Mouse (Mus musculus): ENCODE results near the gene Poldip2. TPM values are rescaled to one million over a fixed set of nuclear protein-coding genes. Genes with fewer than 3 reads are reported as not detected.

Gene Poldip2
- total and polyA plus RNA-seq, 2 experiments from 2014 or later, result 139 to 175 TPM

DNA sequence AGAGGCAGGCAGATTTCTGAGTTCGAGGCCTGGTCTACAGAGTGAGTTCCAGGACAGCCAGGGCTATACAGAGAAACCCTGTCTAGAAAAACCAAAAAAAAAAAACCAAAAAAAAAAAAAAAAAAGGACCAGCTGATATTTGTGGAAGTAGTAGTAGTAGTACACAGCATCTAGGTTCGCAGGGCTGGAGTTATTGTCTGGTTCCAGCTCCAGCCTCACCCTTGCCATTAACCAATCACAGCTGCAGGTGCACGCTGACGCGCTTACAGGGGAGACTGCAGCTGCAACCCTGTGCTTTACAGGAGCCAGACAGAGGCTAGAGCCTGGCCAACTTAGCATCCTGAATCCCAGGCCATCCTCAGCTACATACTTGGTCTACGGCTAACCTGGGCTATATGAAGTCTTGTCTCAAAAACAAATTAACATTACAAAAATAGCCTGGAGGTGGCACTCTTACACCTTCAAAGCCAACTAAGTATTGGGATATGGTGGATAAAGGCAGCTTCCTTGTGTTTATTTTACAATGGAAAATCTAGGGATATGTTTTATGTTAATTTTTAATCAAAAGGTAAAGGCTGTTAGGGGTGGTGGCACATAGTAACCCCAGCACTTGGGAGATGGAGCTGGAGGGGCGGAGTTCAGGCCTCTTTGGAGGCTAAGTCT is 32.6 kb downstream of the Poldip2 start:
- Histone ChIP-seq H3K27me3 (ENCODE audit: insufficient read depth, low read length) (no peaks in the 10 kb centered on the region), H3K4me2 (ENCODE audit: low read depth) (no peak overlapping the region), H3K4me1 (ENCODE audit: insufficient read depth) (0 out of 2 replicates have a peak, but pooled peaks cover 5% of the 10 kb centered on the region), H3K36me3 (ENCODE audit: insufficient read depth) (peaks cover 28% of the 10 kb centered on the region), H3K4me3 (ENCODE audit: low read depth, low read length) (no peak overlapping the region), H3K9ac (no peak overlapping the region), H3K9me3 (ENCODE audit: low read length) (no peaks in the 10 kb centered on the region), H3K27ac (ENCODE audit: low read depth, low read length) (no peak overlapping the region)
- peak; percentile 35 for DNase-seq
- WGBS, result 92% methylated on average over 7 of the region's 7 CpGs
- ATAC-seq, result no peak; the same call in 1 of the 2 replicates
- TF ChIP-seq CTCF (IDR thresholded peaks at IDR 0.05; ENCODE audit: low read depth), result peak; percentile 42

DNA sequence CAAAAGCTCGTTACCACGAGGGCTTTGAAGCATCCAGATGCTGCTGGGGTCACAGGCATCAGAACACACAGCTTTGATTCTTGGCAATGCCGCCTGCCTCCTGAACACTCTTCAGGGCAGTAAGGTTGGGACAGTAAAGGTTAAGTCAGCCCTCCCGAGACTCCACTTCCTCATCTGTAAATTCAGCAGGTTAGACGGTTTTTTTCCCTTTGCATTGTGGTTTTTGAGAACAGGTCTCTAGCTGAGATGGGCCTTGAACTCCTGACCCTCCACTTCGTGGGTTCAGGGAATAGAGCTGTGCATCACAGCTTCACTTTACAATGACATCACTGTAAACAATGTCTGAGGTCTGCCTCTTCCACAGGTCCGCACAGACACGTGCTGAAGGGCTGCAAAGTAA is 33.2 kb downstream of the Poldip2 start:
- WGBS, result 67% methylated on average over 8 of the region's 8 CpGs
- no peak overlapping the region for H3K4me3 ChIP-seq (ENCODE audit: low read depth, low read length)
- H3K4me2 ChIP-seq (ENCODE audit: low read depth), result no peak overlapping the region
- DNase-seq, result no peak
- H3K9ac ChIP-seq, result no peak overlapping the region
- no peaks in the 10 kb centered on the region for H3K9me3 ChIP-seq (ENCODE audit: low read length)
- no peak for TF ChIP-seq CTCF (IDR thresholded peaks at IDR 0.05; ENCODE audit: low read depth)
- H3K36me3 ChIP-seq (ENCODE audit: insufficient read depth), result peaks cover 24% of the 10 kb centered on the region
- no peaks in the 10 kb centered on the region for H3K27me3 ChIP-seq (ENCODE audit: insufficient read depth, low read length)
- ATAC-seq, result no peak
- H3K4me1 ChIP-seq (ENCODE audit: insufficient read depth), result 0 out of 2 replicates have a peak, but pooled peaks cover 6% of the 10 kb centered on the region
- H3K27ac ChIP-seq (ENCODE audit: low read depth, low read length), result no peak overlapping the region

GRCm38 (mm10) chr11:78547718-78548460 is 35.9 kb downstream of the Poldip2 start:
- Histone ChIP-seq H3K36me3 (ENCODE audit: insufficient read depth) (peaks cover 11% of the 10 kb centered on the region; the same call in 1 of the 2 replicates), H3K27me3 (ENCODE audit: insufficient read depth, low read length) (no peaks in the 10 kb centered on the region), H3K4me1 (ENCODE audit: insufficient read depth) (peaks cover 9% of the 10 kb centered on the region; the same call in 1 of the 2 replicates), H3K4me3 (ENCODE audit: low read depth, low read length) (no peak overlapping the region), H3K4me2 (ENCODE audit: low read depth) (no peak overlapping the region), H3K9ac (no peak overlapping the region), H3K27ac (ENCODE audit: low read depth, low read length) (no peak overlapping the region), H3K9me3 (ENCODE audit: low read length) (no peaks in the 10 kb centered on the region)
- ATAC-seq, result no peak
- DNase-seq, result peak; percentile 23
- TF ChIP-seq CTCF (IDR thresholded peaks at IDR 0.05; ENCODE audit: low read depth), result no peak
- WGBS, result 82% methylated on average over 2 of the region's 2 CpGs

GRCm38 (mm10) chr11:78549491-78549987 is 37.5 kb downstream of the Poldip2 start:
- no peaks in the 10 kb centered on the region for H3K36me3 ChIP-seq (ENCODE audit: insufficient read depth)
- peak overlapping the region; percentile 59 for H3K4me3 ChIP-seq (ENCODE audit: low read depth, low read length)
- TF ChIP-seq CTCF (IDR thresholded peaks at IDR 0.05; ENCODE audit: low read depth), result no peak
- peak overlapping the region; percentile 69 for H3K4me2 ChIP-seq (ENCODE audit: low read depth)
- no peaks in the 10 kb centered on the region for H3K27me3 ChIP-seq (ENCODE audit: insufficient read depth, low read length)
- peak; percentile 13 for DNase-seq
- peak overlapping the region; percentile 67; the same call in 1 of the 2 replicates for H3K9ac ChIP-seq
- 17% methylated on average over 5 of the region's 5 CpGs for WGBS
- no peak overlapping the region for H3K27ac ChIP-seq (ENCODE audit: low read depth, low read length)
- no peaks in the 10 kb centered on the region for H3K9me3 ChIP-seq (ENCODE audit: low read length)
- ATAC-seq, result no peak
- H3K4me1 ChIP-seq (ENCODE audit: insufficient read depth), result peaks cover 9% of the 10 kb centered on the region; the same call in 1 of the 2 replicates

DNA sequence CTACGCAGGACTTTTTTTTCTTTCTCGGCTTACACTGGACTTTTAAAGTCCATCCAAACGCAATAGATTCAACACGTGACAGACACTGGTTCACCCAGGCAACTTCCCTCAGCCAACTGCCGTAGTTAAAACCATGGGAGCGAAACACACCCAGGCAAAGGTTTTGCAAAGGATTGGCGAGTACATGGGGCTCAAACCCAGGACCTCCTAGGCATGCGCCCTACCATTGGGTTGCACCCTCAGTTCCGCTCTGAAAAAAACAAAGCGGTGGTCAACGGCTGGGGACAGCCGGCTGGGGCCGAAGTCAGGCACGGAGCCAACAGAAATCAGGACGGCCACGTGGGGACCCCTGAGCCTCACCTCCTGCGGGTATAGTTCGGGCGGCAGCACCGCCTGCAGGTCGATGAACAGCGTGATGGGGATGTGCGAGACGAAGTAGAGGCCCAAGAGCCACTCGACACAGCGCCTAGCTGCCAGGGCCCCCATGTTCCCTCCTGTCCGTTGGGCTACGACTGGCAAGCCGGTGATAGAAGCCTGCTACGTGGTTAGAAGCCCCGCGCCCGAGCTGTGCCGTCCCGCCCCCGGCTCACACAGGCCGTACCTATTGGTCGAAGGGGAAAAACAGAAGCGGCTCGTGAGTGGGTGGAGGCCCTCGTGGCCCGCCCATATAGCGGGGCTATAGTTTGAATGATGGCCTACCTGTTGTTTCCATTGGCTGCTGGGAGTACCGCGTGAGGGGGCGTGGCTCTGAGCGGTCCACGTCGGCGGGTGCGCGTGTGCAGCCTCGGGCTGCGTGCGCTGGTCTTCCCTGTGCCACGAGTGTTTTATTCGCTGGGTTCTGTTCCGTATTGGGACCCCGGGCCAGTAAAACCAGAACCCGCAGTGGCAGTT is 38.4 kb downstream of the Poldip2 start, which contains the start of gene Tmem97:
Gene Tmem97 (minus strand): TSS at position 610 of the 891 bp plus-strand sequence.
- peaks cover 9% of the 10 kb centered on the region; the same call in 1 of the 2 replicates for H3K4me1 ChIP-seq (ENCODE audit: insufficient read depth)
- H3K4me2 ChIP-seq (ENCODE audit: low read depth), result peak within 1 kb of the TSS; percentile 69
- H3K9me3 ChIP-seq (ENCODE audit: low read length), result no peaks in the 10 kb centered on the region
- under 1% methylated on average over 60 of the region's 60 CpGs for WGBS
- peak within 1 kb of the TSS; percentile 67 for H3K9ac ChIP-seq
- ATAC-seq (peak; percentile 100), DNase-seq (peak; percentile 98)
- TF ChIP-seq CTCF (IDR thresholded peaks at IDR 0.05; ENCODE audit: low read depth), result peak; percentile 48
- H3K36me3 ChIP-seq (ENCODE audit: insufficient read depth), result no peaks in the 10 kb centered on the region
- H3K27me3 ChIP-seq (ENCODE audit: insufficient read depth, low read length), result no peaks in the 10 kb centered on the region
- peak within 1 kb of the TSS; percentile 75 for H3K27ac ChIP-seq (ENCODE audit: low read depth, low read length)
- H3K4me3 ChIP-seq (ENCODE audit: low read depth, low read length), result peak within 1 kb of the TSS; percentile 59

DNA sequence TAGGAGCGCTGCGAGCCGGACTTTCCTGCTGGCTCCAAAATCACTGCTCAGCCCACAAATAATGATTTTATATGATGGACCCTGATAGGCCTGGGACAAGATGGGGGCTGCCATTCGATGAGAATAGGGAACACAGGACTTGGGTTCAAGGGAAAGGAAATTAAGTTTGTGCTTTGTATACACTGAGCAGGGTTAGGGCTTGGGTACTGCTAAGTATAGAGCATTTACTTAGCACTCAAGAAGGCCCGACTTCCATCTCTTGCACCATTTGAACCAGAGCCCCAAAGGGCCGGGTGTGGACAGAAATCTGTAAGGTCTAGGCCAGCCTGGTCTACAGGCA is 39.0 kb downstream of the Poldip2 start:
- H3K4me1 ChIP-seq (ENCODE audit: insufficient read depth), result peaks cover 9% of the 10 kb centered on the region; the same call in 1 of the 2 replicates
- H3K4me2 ChIP-seq (ENCODE audit: low read depth), result peak overlapping the region; percentile 69
- no peaks in the 10 kb centered on the region for H3K27me3 ChIP-seq (ENCODE audit: insufficient read depth, low read length)
- peak overlapping the region; percentile 47 for H3K9ac ChIP-seq
- DNase-seq, result no peak
- H3K4me3 ChIP-seq (ENCODE audit: low read depth, low read length), result peak overlapping the region; percentile 59
- 34% methylated on average over 6 of the region's 6 CpGs for WGBS
- ATAC-seq, result peak; percentile 12
- peak overlapping the region; percentile 75 for H3K27ac ChIP-seq (ENCODE audit: low read depth, low read length)
- no peaks in the 10 kb centered on the region for H3K9me3 ChIP-seq (ENCODE audit: low read length)
- no peak for TF ChIP-seq CTCF (IDR thresholded peaks at IDR 0.05; ENCODE audit: low read depth)
- H3K36me3 ChIP-seq (ENCODE audit: insufficient read depth), result no peaks in the 10 kb centered on the region

All from forebrain, postnatal 0 days (tissue).